Mouse (Mus musculus) forebrain, embryonic 14.5 days (tissue): Measurements from ENCODE around the gene D8Ertd738e. TPM values are rescaled to one million over a fixed set of nuclear protein-coding genes. Genes with fewer than 3 reads are reported as not detected.

Experiments used
- ATAC-seq: fragments of 200-750 bp; cut with Nextera tagmentation; 2 replicates; pipeline ENCODE4 v1.8.0; 2017; ENCODE audit warnings: mild to moderate bottlenecking, moderate library complexity
- DNase-seq: peaks from one replicate; pipeline ENCODE4 v3.0.0-alpha.2; 2015; ENCODE audit warnings: low spot score
- H3K27ac ChIP-seq: fragments of 300-500 bp; sonication (generic); 2 replicates; pipeline ENCODE4 v1.5.1; 2014; ENCODE audit warnings: low read depth, mild to moderate bottlenecking, control low read depth, low read length, moderate library complexity
- H3K27me3 ChIP-seq: fragments of 300-500 bp; sonication (generic); replicated peaks from 2 replicates; pipeline ENCODE4 v1.6.1; 2014; ENCODE audit warnings: low read length, control low read depth, mixed read lengths; ENCODE audit not compliant: control insufficient read depth, insufficient read depth
- H3K36me3 ChIP-seq: fragments of 300-500 bp; sonication (generic); 2 replicates; pipeline ENCODE4 v1.6.1; 2014; ENCODE audit warnings: low read length, control low read depth; ENCODE audit not compliant: control insufficient read depth, insufficient read depth
- H3K4me1 ChIP-seq: fragments of 300-500 bp; sonication (generic); 2 replicates; pipeline ENCODE4 v1.6.1; 2014; ENCODE audit warnings: antibody characterized with exemption, low read length, control low read depth; ENCODE audit not compliant: control insufficient read depth, insufficient read depth
- H3K4me2 ChIP-seq: fragments of 300-500 bp; sonication (generic); 2 replicates; pipeline ENCODE4 v1.6.1; 2014; ENCODE audit warnings: mild to moderate bottlenecking, control low read depth, low read length
- H3K4me3 ChIP-seq: fragments of 300-500 bp; sonication (generic); 2 replicates; pipeline ENCODE4 v1.5.1; 2014; ENCODE audit warnings: low read depth, low read length, control low read depth
- H3K9ac ChIP-seq: fragments of 300-500 bp; sonication (generic); 2 replicates; pipeline ENCODE4 v1.6.1; 2014; ENCODE audit warnings: mild to moderate bottlenecking, low read length, control low read depth, moderate library complexity
- H3K9me3 ChIP-seq: fragments of 300-500 bp; sonication (generic); replicated peaks from 2 replicates; pipeline ENCODE4 v1.6.1; 2016; ENCODE audit warnings: low read length, control low read depth, mixed read lengths; ENCODE audit not compliant: control insufficient read depth
- WGBS: fragments of 180-500 bp; shearing (Covaris S2); extraction: QIAGEN DNeasy Blood & Tissue Kit; methylation state at CpG from one replicate; pipeline ENCODE4 v1.1.7; 2014; 5-methylcytosine and 5-hydroxymethylcytosine counted together
- polyA plus RNA-seq: library from polyadenylated mRNA; unstranded; fragments of >200 nt; fragmentation: Nextera tagmentation; extraction: Ambion mirVana; gene quantifications from 2 replicates; pipeline ENCODE4 v1.2.1, GENCODE M21; 2014

D8Ertd738e gene
- polyA plus RNA-seq, 1 experiment from 2014 or later: 329 TPM

GRCm38 (mm10) chr8:84276447-84276846 is 26.9 kb upstream of the D8Ertd738e start:
- no peaks in the 10 kb centered on the region for H3K4me1 ChIP-seq
- H3K4me3 ChIP-seq: no peak overlapping the region
- no peak overlapping the region for H3K4me2 ChIP-seq
- no peak for DNase-seq
- 62% methylated on average over 1 of the region's 1 CpGs for WGBS
- no peak for ATAC-seq
- no peak overlapping the region for H3K27ac ChIP-seq
- no peaks in the 10 kb centered on the region for H3K27me3 ChIP-seq
- H3K9ac ChIP-seq: no peak overlapping the region
- no peaks in the 10 kb centered on the region for H3K36me3 ChIP-seq
- H3K9me3 ChIP-seq: no peaks in the 10 kb centered on the region

GRCm38 (mm10) chr8:84273968-84274367 is 24.4 kb upstream of the D8Ertd738e start:
- no peaks in the 10 kb centered on the region for H3K27me3 ChIP-seq
- no peaks in the 10 kb centered on the region for H3K9me3 ChIP-seq
- 71% methylated on average over 3 of the region's 3 CpGs for WGBS
- H3K36me3 ChIP-seq: no peaks in the 10 kb centered on the region
- no peak for ATAC-seq
- no peak overlapping the region for H3K27ac ChIP-seq
- no peak for DNase-seq
- H3K4me2 ChIP-seq: no peak overlapping the region
- peaks cover 7% of the 10 kb centered on the region for H3K4me1 ChIP-seq
- no peak overlapping the region for H3K4me3 ChIP-seq
- H3K9ac ChIP-seq: no peak overlapping the region

GRCm38 (mm10) chr8:84272302-84272701 is 22.8 kb upstream of the D8Ertd738e start:
- Histone ChIP-seq H3K9me3 (no peaks in the 10 kb centered on the region), H3K36me3 (no peaks in the 10 kb centered on the region), H3K27ac (no peak overlapping the region), H3K4me3 (no peak overlapping the region), H3K4me2 (no peak overlapping the region), H3K9ac (no peak overlapping the region), H3K4me1 (peaks cover 7% of the 10 kb centered on the region), H3K27me3 (no peaks in the 10 kb centered on the region)
- ATAC-seq: no peak
- whole genome bisulfite sequencing: 88% methylated on average over 4 of the region's 4 CpGs
- no peak for DNase-seq

GRCm38 (mm10) chr8:84269950-84270773 is 20.6 kb upstream of the D8Ertd738e start, which contains the start of gene Ccdc130:
Ccdc130 (minus strand) TSS chr8:84270380.
- Histone ChIP-seq H3K27ac (peak within 1 kb of the TSS; percentile 14; the same call in 1 of the 2 replicates), H3K4me2 (peak within 1 kb of the TSS; percentile 67), H3K9ac (peak within 1 kb of the TSS; percentile 85), H3K36me3 (peaks cover 18% of the 10 kb centered on the region), H3K4me3 (peak within 1 kb of the TSS; percentile 75), H3K9me3 (no peaks in the 10 kb centered on the region), H3K4me1 (peaks cover 7% of the 10 kb centered on the region), H3K27me3 (no peaks in the 10 kb centered on the region)
- DNase-seq: peak; percentile 100
- WGBS: under 1% methylated on average over 44 of the region's 44 CpGs
- ATAC-seq: peak; percentile 99

GRCm38 (mm10) chr8:84261098-84261497 is 11.6 kb upstream of the D8Ertd738e start:
- H3K4me3 ChIP-seq: no peak overlapping the region
- DNase-seq: no peak
- H3K9me3 ChIP-seq: no peaks in the 10 kb centered on the region
- peaks cover 82% of the 10 kb centered on the region for H3K36me3 ChIP-seq
- 93% methylated on average over 4 of the region's 4 CpGs for WGBS
- peaks cover 9% of the 10 kb centered on the region for H3K4me1 ChIP-seq
- no peak overlapping the region for H3K4me2 ChIP-seq
- H3K27ac ChIP-seq: no peak overlapping the region
- ATAC-seq: no peak
- no peak overlapping the region for H3K9ac ChIP-seq
- H3K27me3 ChIP-seq: no peaks in the 10 kb centered on the region

GRCm38 (mm10) chr8:84256822-84257610 is 7.5 kb upstream of the D8Ertd738e start, which contains the start of gene Mri1:
Mri1 (minus strand) TSS chr8:84257326.
- no peaks in the 10 kb centered on the region for H3K9me3 ChIP-seq
- H3K4me3 ChIP-seq: peak within 1 kb of the TSS; percentile 76
- H3K27me3 ChIP-seq: no peaks in the 10 kb centered on the region
- WGBS: under 1% methylated on average over 64 of the region's 64 CpGs
- peaks cover 11% of the 10 kb centered on the region for H3K4me1 ChIP-seq
- H3K36me3 ChIP-seq: peaks cover 72% of the 10 kb centered on the region
- H3K9ac ChIP-seq: peak within 1 kb of the TSS; percentile 84
- ATAC-seq (peak; percentile 95), DNase-seq (peak; percentile 96)
- H3K27ac ChIP-seq: peak within 1 kb of the TSS; percentile 84
- peak within 1 kb of the TSS; percentile 95 for H3K4me2 ChIP-seq

- ATAC-seq: peak; percentile 15
- Histone ChIP-seq H3K4me3 (peak overlapping the region; percentile 76), H3K27me3 (no peaks in the 10 kb centered on the region), H3K4me2 (peak overlapping the region; percentile 95), H3K9ac (peak overlapping the region; percentile 84), H3K36me3 (peaks cover 72% of the 10 kb centered on the region), H3K27ac (peak overlapping the region; percentile 84), H3K4me1 (peaks cover 11% of the 10 kb centered on the region), H3K9me3 (no peaks in the 10 kb centered on the region)
- WGBS: 10% methylated on average over 6 of the region's 6 CpGs
- DNase-seq: peak; percentile 44
These were observed 6.9 kb upstream of the D8Ertd738e start for GRCm38 (mm10) chr8:84256458-84256821.

GRCm38 (mm10) chr8:84255858-84256257 is 6.3 kb upstream of the D8Ertd738e start:
- Histone ChIP-seq H3K9ac (peak overlapping the region; percentile 84; the same call in 1 of the 2 replicates), H3K27me3 (no peaks in the 10 kb centered on the region), H3K27ac (no peak overlapping the region), H3K4me3 (peak overlapping the region; percentile 76), H3K36me3 (peaks cover 71% of the 10 kb centered on the region), H3K4me1 (peaks cover 11% of the 10 kb centered on the region), H3K4me2 (peak overlapping the region; percentile 95), H3K9me3 (no peaks in the 10 kb centered on the region)
- no peak for ATAC-seq
- DNase-seq: no peak
- WGBS: 83% methylated on average over 3 of the region's 3 CpGs
